Mouse (Mus musculus): ENCODE data around the gene Mecom. TPM values are rescaled to one million over a fixed set of nuclear protein-coding genes. Genes with fewer than 3 reads are reported as not detected.

Gene Mecom
- polyA plus RNA-seq, 1 experiment from 2014 or later: 52.0 TPM

- no peak overlapping the region for H3K27ac ChIP-seq (replicated peaks)
- H3K4me1 ChIP-seq: peaks cover 25% of the 10 kb centered on the region
- no peaks in the 10 kb centered on the region for H3K27me3 ChIP-seq (replicated peaks; ENCODE audit: low read depth, poor library complexity, severe bottlenecking)
- H3K36me3 ChIP-seq (replicated peaks): no peaks in the 10 kb centered on the region
- 84% methylated on average over 5 of the region's 5 CpGs for WGBS
- no peak for DNase-seq (ENCODE audit: low spot score)
- H3K4me3 ChIP-seq: no peak overlapping the region
- H3K9me3 ChIP-seq: no peaks in the 10 kb centered on the region
These were observed 387.5 kb downstream of the Mecom start for GRCm38 (mm10) chr3:30160346-30160745.

- WGBS: 81% methylated on average over 7 of the region's 7 CpGs
- no peaks in the 10 kb centered on the region for H3K36me3 ChIP-seq (replicated peaks)
These were observed 390.6 kb downstream of the Mecom start for GRCm38 (mm10) chr3:30157128-30157670.

GRCm38 (mm10) chr3:30154390-30154789, 393.4 kb downstream of the Mecom start:
- no peaks in the 10 kb centered on the region for H3K36me3 ChIP-seq (replicated peaks)
- no peaks in the 10 kb centered on the region for H3K27me3 ChIP-seq (replicated peaks; ENCODE audit: low read depth, poor library complexity, severe bottlenecking)
- DNase-seq (ENCODE audit: low spot score): no peak
- no peak overlapping the region for H3K4me3 ChIP-seq
- no peaks in the 10 kb centered on the region for H3K9me3 ChIP-seq
- peaks cover 51% of the 10 kb centered on the region for H3K4me1 ChIP-seq
- WGBS: 87% methylated on average over 7 of the region's 7 CpGs
- H3K27ac ChIP-seq (replicated peaks): peak overlapping the region; percentile 54; the same call in 1 of the 2 replicates

More at GRCm38 (mm10) chr3:30157128-30157670, 390.6 kb downstream of the Mecom start:
- Histone ChIP-seq H3K4me1 (peaks cover 34% of the 10 kb centered on the region), H3K4me3 (no peak overlapping the region), H3K9me3 (no peaks in the 10 kb centered on the region), H3K27me3 (replicated peaks; ENCODE audit: low read depth, poor library complexity, severe bottlenecking) (no peaks in the 10 kb centered on the region), H3K27ac (replicated peaks) (no peak overlapping the region)
- no peak for DNase-seq (ENCODE audit: low spot score)

GRCm38 (mm10) chr3:30153923-30154331, 393.9 kb downstream of the Mecom start:
- DNase-seq (ENCODE audit: low spot score): no peak
- H3K4me1 ChIP-seq: peaks cover 54% of the 10 kb centered on the region
- H3K36me3 ChIP-seq (replicated peaks): no peaks in the 10 kb centered on the region
- no peaks in the 10 kb centered on the region for H3K27me3 ChIP-seq (replicated peaks; ENCODE audit: low read depth, poor library complexity, severe bottlenecking)
- no peaks in the 10 kb centered on the region for H3K9me3 ChIP-seq
- H3K4me3 ChIP-seq: no peak overlapping the region
- peak overlapping the region; percentile 54; the same call in 1 of the 2 replicates for H3K27ac ChIP-seq (replicated peaks)
- WGBS: 60% methylated on average over 3 of the region's 3 CpGs

- H3K27ac ChIP-seq (replicated peaks): peak overlapping the region; percentile 27; the same call in 1 of the 2 replicates
- WGBS: 87% methylated on average over 4 of the region's 4 CpGs
- H3K9me3 ChIP-seq: no peaks in the 10 kb centered on the region
- no peak for DNase-seq (ENCODE audit: low spot score)
- no peaks in the 10 kb centered on the region for H3K27me3 ChIP-seq (replicated peaks; ENCODE audit: low read depth, poor library complexity, severe bottlenecking)
- no peaks in the 10 kb centered on the region for H3K36me3 ChIP-seq (replicated peaks)
- H3K4me1 ChIP-seq: peaks cover 49% of the 10 kb centered on the region
- no peak overlapping the region for H3K4me3 ChIP-seq
These were observed 397.7 kb downstream of the Mecom start for GRCm38 (mm10) chr3:30150071-30150470.

- Histone ChIP-seq H3K9me3 (no peaks in the 10 kb centered on the region), H3K36me3 (replicated peaks) (no peaks in the 10 kb centered on the region), H3K27ac (replicated peaks) (no peak overlapping the region), H3K4me3 (no peak overlapping the region), H3K27me3 (replicated peaks; ENCODE audit: low read depth, poor library complexity, severe bottlenecking) (no peaks in the 10 kb centered on the region), H3K4me1 (peaks cover 52% of the 10 kb centered on the region)
- WGBS: 91% methylated on average over 8 of the region's 8 CpGs
- no peak for DNase-seq (ENCODE audit: low spot score)
These were observed 399.3 kb downstream of the Mecom start for GRCm38 (mm10) chr3:30148378-30149079.

- WGBS: 83% methylated on average over 5 of the region's 5 CpGs
- Histone ChIP-seq H3K4me1 (peaks cover 30% of the 10 kb centered on the region), H3K27ac (replicated peaks) (no peak overlapping the region)
These were observed 402.8 kb downstream of the Mecom start for GRCm38 (mm10) chr3:30145051-30145450.

GRCm38 (mm10) chr3:30143961-30144411, 403.8 kb downstream of the Mecom start:
- no peak overlapping the region for H3K4me3 ChIP-seq
- no peaks in the 10 kb centered on the region for H3K27me3 ChIP-seq (replicated peaks; ENCODE audit: low read depth, poor library complexity, severe bottlenecking)
- WGBS: 38% methylated on average over 11 of the region's 11 CpGs
- peak; percentile 36 for DNase-seq (ENCODE audit: low spot score)
- peaks cover 26% of the 10 kb centered on the region for H3K4me1 ChIP-seq
- peak overlapping the region; percentile 65 for H3K27ac ChIP-seq (replicated peaks)
- no peaks in the 10 kb centered on the region for H3K9me3 ChIP-seq
- no peaks in the 10 kb centered on the region for H3K36me3 ChIP-seq (replicated peaks)

More at GRCm38 (mm10) chr3:30145051-30145450, 402.8 kb downstream of the Mecom start:
- Histone ChIP-seq H3K4me3 (no peak overlapping the region), H3K9me3 (no peaks in the 10 kb centered on the region), H3K27me3 (replicated peaks; ENCODE audit: low read depth, poor library complexity, severe bottlenecking) (no peaks in the 10 kb centered on the region), H3K36me3 (replicated peaks) (no peaks in the 10 kb centered on the region)
- no peak for DNase-seq (ENCODE audit: low spot score)

- no peaks in the 10 kb centered on the region for H3K9me3 ChIP-seq
- H3K27me3 ChIP-seq (replicated peaks; ENCODE audit: low read depth, poor library complexity, severe bottlenecking): no peaks in the 10 kb centered on the region
- peaks cover 31% of the 10 kb centered on the region for H3K4me1 ChIP-seq
- no peak overlapping the region for H3K4me3 ChIP-seq
- H3K27ac ChIP-seq (replicated peaks): peak overlapping the region; percentile 65; the same call in 1 of the 2 replicates
- WGBS: 89% methylated on average over 2 of the region's 2 CpGs
- H3K36me3 ChIP-seq (replicated peaks): no peaks in the 10 kb centered on the region
- no peak for DNase-seq (ENCODE audit: low spot score)
These were observed 404.4 kb downstream of the Mecom start for GRCm38 (mm10) chr3:30143440-30143839.

GRCm38 (mm10) chr3:30140349-30140748, 407.5 kb downstream of the Mecom start:
- Histone ChIP-seq H3K36me3 (replicated peaks) (no peaks in the 10 kb centered on the region), H3K27me3 (replicated peaks; ENCODE audit: low read depth, poor library complexity, severe bottlenecking) (no peaks in the 10 kb centered on the region), H3K4me1 (peaks cover 31% of the 10 kb centered on the region), H3K4me3 (no peak overlapping the region), H3K27ac (replicated peaks) (peak overlapping the region; percentile 24; the same call in 1 of the 2 replicates), H3K9me3 (no peaks in the 10 kb centered on the region)
- no peak for DNase-seq (ENCODE audit: low spot score)
- 84% methylated on average over 5 of the region's 5 CpGs for WGBS

GRCm38 (mm10) chr3:30139678-30140077, 408.1 kb downstream of the Mecom start:
- no peak overlapping the region for H3K4me3 ChIP-seq
- H3K36me3 ChIP-seq (replicated peaks): no peaks in the 10 kb centered on the region
- 40% methylated on average over 4 of the region's 4 CpGs for WGBS
- H3K27me3 ChIP-seq (replicated peaks; ENCODE audit: low read depth, poor library complexity, severe bottlenecking): no peaks in the 10 kb centered on the region
- no peak overlapping the region; the same call in 1 of the 2 replicates for H3K27ac ChIP-seq (replicated peaks)
- peak; percentile 46 for DNase-seq (ENCODE audit: low spot score)
- peaks cover 30% of the 10 kb centered on the region for H3K4me1 ChIP-seq
- no peaks in the 10 kb centered on the region for H3K9me3 ChIP-seq

GRCm38 (mm10) chr3:30138588-30138987, 409.2 kb downstream of the Mecom start:
- Histone ChIP-seq H3K4me3 (no peak overlapping the region), H3K9me3 (no peaks in the 10 kb centered on the region), H3K27ac (replicated peaks) (no peak overlapping the region), H3K4me1 (peaks cover 20% of the 10 kb centered on the region), H3K36me3 (replicated peaks) (no peaks in the 10 kb centered on the region), H3K27me3 (replicated peaks; ENCODE audit: low read depth, poor library complexity, severe bottlenecking) (no peaks in the 10 kb centered on the region)
- DNase-seq (ENCODE audit: low spot score): no peak
- 93% methylated on average over 6 of the region's 6 CpGs for WGBS

- no peaks in the 10 kb centered on the region for H3K36me3 ChIP-seq (replicated peaks)
- no peak for DNase-seq (ENCODE audit: low spot score)
- H3K9me3 ChIP-seq: no peaks in the 10 kb centered on the region
- no peaks in the 10 kb centered on the region for H3K27me3 ChIP-seq (replicated peaks; ENCODE audit: low read depth, poor library complexity, severe bottlenecking)
- WGBS: 85% methylated on average over 6 of the region's 6 CpGs
- H3K27ac ChIP-seq (replicated peaks): no peak overlapping the region
- H3K4me3 ChIP-seq: no peak overlapping the region
- peaks cover 18% of the 10 kb centered on the region for H3K4me1 ChIP-seq
These were observed 412.0 kb downstream of the Mecom start for GRCm38 (mm10) chr3:30135857-30136256.

Data from embryonic facial prominence, embryonic 10.5 days (tissue).